Mouse (Mus musculus): Measurements from ENCODE around the gene Myh13. TPM values are rescaled to one million over a fixed set of nuclear protein-coding genes. Genes with fewer than 3 reads are reported as not detected.
A peak's percentile ranks its signal among the peaks of the same experiment; 100 is the strongest.

Myh13 gene
- polyA plus RNA-seq, 1 experiment from 2014 or later: not detected

DNA sequence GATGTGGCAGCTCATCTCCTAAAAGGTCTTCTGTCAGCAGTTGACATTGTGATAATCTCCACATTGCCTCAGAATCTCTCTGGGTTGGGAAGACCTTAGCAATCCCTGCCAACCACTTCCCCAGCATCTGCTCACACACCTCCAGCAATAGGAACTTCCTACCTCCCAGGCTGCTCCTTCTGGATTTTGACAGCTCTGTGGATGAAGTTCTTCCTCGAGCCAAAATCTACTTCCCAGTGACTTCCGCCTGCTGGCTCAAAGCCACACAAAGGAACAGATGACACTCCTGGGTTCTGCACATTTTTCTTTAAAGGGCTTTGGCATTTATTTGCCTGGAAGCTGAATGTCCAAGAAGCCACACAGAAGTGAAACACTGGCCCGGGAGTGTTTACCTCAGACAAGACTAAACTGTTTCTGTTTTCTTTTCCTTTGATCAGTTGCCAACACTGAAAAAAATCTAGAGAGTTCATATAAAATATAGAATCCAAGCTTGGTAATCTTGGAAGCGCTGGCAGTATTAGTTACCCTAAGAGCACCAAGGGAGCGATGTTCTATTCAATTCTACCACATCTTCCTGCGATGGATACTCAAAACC, 93.0 kb downstream of the Myh13 start:
- Histone ChIP-seq H3K4me3 (replicated peaks; ENCODE audit: low read depth, low read length) (no peak overlapping the region), H3K9ac (ENCODE audit: low read depth, low read length) (no peak overlapping the region), H3K4me1 (replicated peaks; ENCODE audit: insufficient read depth, low read length) (peaks cover 2% of the 10 kb centered on the region; the same call in 1 of the 2 replicates), H3K27me3 (ENCODE audit: insufficient read depth, low read length) (no peaks in the 10 kb centered on the region), H3K9me3 (replicated peaks; ENCODE audit: low read length) (no peaks in the 10 kb centered on the region), H3K36me3 (ENCODE audit: insufficient read depth, low read length) (no peaks in the 10 kb centered on the region), H3K27ac (no peak overlapping the region), H3K4me2 (ENCODE audit: low read length) (no peak overlapping the region)
- WGBS: 63% methylated on average over 6 of the region's 6 CpGs
- ATAC-seq (replicated peaks; ENCODE audit: low FRiP score, low read depth) (no peak), DNase-seq (ENCODE audit: low spot score) (peak; percentile 10)
- TF ChIP-seq CTCF (IDR thresholded peaks at IDR 0.05; ENCODE audit: low read depth): no peak

Other genes with a start within 250 kb of the Myh13 start
- 0.01 and 0.05 TPM in 2 replicates for gene Myh3, start 243.4 kb upstream of the Myh13 start, polyA plus RNA-seq (2015; fragmentation: Nextera tagmentation; extraction: Ambion mirVana)
- not detected in 2 replicates for gene Myh2, start 150.6 kb upstream of the Myh13 start, polyA plus RNA-seq (2015; fragmentation: Nextera tagmentation; extraction: Ambion mirVana)
- gene Myh1, start 121.6 kb upstream of the Myh13 start, polyA plus RNA-seq (2015; fragmentation: Nextera tagmentation; extraction: Ambion mirVana): not detected in 2 replicates
- gene Myh4, start 83.6 kb upstream of the Myh13 start, polyA plus RNA-seq (2015; fragmentation: Nextera tagmentation; extraction: Ambion mirVana): not detected in 2 replicates
- 0.03 and 0.05 TPM in 2 replicates for gene Myh8, start 44.5 kb upstream of the Myh13 start, polyA plus RNA-seq (2015; fragmentation: Nextera tagmentation; extraction: Ambion mirVana)
- gene Gas7, start 133.8 kb downstream of the Myh13 start, polyA plus RNA-seq (2015; fragmentation: Nextera tagmentation; extraction: Ambion mirVana): 10.2 and 10.5 TPM in 2 replicates

All from kidney, postnatal 0 days (tissue).